Mouse (Mus musculus) lung, postnatal 4 days (tissue): ENCODE results near the gene Slc25a42.

Experiments
- DNase-seq, 2 experiments: peaks; one replicate each; pipeline ENCODE4 v3.0.0; 2021

The Slc25a42 gene

DNA sequence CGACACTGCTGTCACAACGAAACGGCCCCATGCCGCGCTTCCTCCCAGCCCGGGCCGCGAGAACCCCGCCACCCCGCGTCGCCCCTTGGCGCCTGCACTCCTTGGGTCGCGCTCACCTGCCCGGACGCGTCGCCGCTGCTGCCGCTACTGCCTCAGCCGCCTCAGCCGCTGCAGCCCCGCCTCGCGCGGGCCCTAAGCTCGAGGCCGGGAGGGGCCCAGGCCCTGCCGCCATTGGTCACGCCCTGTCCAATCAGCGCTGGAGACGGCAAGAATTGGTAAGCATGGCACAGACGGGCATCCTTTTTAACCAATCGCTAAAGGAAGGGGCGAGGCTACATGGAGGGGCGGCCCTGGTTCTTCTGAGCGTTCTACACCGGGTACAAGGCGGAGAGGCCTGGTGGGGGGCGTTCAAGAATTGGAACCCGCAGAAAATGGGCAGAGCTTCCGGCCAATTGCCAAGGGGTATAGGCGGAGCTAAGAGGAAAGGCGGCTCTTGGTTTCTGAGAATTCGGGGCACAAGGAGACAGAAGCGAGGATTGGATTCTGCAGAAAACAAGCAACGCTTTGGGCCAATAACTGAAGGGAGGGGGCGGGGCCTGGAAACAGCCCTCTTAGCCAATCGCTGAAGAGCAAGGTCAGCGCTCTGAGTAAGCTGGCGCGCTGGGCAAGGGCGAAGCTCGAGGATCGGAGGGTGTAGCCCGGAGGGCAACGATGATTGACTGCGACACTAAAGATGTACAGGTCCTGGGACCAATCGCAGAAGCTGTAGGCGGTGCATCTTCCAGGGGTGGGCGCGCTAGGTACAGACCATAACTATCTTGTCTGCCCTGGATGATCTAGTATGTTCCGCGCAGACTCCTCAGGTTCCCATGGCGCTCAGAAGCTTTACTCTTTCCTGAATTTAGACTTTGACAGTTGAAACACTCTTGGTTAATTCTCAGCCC is at the start of gene Slc25a42:
TSS of gene Slc25a42 (minus strand) at position 194 of the 944 bp plus-strand sequence.
- DNase-seq: peak; percentile 97 to 99

- DNase-seq: no peak
These were observed 46.9 kb upstream of the Slc25a42 start for GRCm38 (mm10) chr8:70259043-70259442.

DNA sequence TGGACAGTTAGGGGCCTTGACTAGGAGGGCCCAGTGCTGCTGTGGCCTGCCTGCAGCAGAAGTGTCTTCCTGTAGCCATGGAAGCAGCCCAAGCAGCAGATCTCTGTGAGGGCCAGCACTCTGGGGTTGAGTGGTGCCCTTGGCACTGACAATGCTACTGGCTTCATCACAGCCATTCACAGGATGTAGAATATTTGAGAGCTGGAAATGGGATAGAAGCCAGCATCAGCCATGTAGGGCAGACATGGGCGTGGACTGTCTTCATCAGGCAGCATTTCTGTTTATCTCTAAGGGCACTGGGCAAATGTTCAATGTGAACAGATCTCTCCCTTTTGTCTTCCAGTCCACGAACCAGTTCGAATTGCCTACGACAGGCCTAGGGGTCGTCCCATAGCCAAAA is 46.5 kb upstream of the Slc25a42 start:
- DNase-seq: peak; percentile 23 to 64

GRCm38 (mm10) chr8:70257456-70257855 is 45.4 kb upstream of the Slc25a42 start:
- no peak for DNase-seq

GRCm38 (mm10) chr8:70254628-70255027 is 42.5 kb upstream of the Slc25a42 start:
- no peak for DNase-seq

GRCm38 (mm10) chr8:70247841-70248240 is 35.7 kb upstream of the Slc25a42 start:
- DNase-seq: no peak

DNA sequence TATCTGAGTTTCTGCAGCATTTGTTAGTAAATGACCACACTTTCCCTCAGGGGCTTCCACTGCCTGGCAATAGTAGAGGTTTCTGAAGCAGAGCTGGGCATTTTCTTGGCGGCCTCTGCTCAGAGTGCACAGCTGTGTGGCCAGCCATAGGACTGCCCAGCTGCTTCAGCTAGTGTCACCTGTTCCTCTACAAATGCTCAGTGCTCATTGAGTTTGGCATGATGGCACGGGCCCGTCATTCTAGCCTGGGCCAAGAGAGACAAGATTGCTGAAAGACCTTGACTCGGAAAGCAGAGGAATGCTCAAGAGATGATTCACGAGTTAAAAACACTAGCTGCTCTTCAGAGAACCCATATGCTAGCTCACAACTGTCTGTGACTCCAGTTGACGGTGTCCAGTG is 34.5 kb upstream of the Slc25a42 start:
- no peak for DNase-seq

DNA sequence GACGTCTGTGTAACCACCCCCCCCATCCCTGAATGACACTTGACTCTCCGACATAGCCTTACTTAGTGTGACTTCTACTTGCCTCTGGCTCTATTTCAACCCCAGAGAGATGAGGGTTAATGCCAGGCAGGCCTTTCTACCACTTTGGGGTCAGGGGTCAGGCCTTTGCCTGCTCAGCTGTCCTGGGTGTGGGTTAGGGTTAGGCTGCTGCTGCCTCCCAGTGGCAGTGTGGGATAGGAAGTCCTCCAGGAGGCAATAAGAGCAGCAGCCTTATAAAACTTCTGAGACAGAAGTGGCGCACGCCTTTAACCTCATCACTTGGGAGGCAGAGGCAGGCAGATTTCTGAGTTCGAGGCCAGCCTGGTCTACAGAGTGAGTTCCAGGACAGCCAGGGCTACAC is 28.5 kb upstream of the Slc25a42 start:
- DNase-seq: peak; percentile 40 to 57

DNA sequence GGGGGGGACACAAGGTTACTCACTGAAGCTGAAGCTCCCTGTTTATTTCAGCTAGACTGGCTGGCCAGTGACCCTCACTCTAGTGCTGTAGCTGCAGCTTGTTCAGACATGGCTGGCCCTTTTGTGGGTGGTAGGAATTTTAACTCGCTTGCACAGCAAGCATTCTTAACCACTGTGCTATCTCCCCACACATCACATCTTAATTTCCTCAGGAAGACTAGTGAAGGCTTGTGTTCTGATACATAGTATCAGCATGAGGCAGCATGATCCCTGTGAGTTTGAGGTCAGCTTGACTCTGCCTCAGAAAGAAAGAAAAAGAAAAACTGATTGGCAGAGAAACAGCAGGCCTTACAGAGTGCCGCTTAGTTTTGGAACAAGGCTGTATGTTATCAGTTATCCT is 25.7 kb upstream of the Slc25a42 start:
- DNase-seq: no peak

DNA sequence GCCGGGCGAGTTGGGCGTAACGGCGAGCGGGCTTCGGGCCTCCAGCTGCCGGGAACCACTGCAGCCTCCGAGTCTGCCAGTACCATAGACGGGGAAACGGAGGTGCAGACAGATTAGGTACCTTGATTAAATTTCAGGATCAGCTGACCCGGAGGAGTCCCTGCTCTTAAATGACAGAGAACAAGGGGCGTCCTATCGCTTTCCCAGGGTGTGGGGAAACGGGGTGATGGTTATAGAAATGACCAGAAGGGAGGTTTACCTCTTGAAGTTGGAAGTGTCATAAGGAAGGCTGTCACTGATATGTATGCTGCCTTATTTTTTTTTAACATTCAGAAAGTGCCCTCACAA is 22.6 kb upstream of the Slc25a42 start:
- DNase-seq: no peak

DNA sequence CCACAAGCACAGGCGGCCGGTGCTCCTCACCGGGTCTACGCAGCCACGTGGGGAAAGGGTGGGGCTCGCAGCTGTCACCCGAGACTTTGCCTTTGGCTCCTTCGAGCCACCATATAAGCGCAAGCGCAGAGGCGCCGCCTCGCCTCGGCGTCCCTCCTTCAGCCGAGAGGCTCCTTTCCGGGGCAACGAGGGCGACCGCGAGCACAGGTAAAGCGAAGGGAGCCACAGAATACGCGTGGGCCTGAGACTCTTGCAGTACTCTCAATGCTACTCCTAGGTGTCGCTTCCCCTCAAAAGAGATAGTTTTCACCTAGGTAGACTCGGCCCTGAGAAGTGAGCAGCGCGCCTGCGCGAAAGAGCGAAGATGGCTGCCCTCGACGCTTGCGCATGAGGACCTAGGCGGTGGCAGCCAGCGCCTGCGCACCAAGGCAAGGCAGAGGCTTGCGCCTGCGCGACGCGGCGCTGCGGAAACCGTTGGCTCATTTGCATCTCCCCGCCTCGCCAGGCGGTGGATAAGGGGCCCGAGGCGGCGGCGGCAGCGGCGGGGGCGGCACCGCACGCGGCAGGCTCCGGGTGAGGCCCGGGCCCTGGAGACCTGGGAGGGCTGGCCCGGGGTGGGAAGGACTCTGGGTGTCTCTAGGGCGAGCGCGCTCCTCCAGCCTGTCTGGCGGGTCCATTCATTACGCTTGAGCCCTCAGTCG is 22.1 kb upstream of the Slc25a42 start, which contains the start of the genes Sugp2 and Armc6:
TSS of gene Sugp2 (plus strand) at position 147 of the 701 bp plus-strand sequence.
TSS of gene Armc6 (minus strand) at position 387 of the 701 bp plus-strand sequence.
- peak; percentile 96 to 97 for DNase-seq

DNA sequence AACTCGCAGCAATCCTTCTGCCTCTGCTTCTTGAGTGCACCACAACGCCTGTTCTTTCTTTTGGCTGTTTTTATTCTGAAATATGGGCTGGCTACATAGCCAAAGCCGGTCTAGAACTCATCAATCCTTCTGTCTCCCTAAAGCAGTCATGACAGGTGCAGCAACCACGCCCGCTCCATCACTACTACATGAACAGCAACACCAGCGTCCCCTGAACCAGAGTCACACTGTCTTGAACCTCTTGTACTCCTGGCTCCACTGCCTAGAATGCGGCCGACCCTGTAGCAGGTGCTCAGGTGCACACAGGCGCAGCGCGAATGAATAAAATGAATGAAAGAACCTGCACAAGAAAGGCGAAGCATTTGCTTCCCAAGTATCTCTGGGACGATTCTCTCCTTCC is 21.5 kb upstream of the Slc25a42 start:
- no peak for DNase-seq

GRCm38 (mm10) chr8:70230837-70231236 is 18.7 kb upstream of the Slc25a42 start:
- DNase-seq: no peak

GRCm38 (mm10) chr8:70227997-70228396 is 15.9 kb upstream of the Slc25a42 start:
- DNase-seq: no peak

GRCm38 (mm10) chr8:70223341-70223740 is 11.2 kb upstream of the Slc25a42 start:
- peak; percentile 67 to 71 for DNase-seq

- no peak for DNase-seq
These were observed 9.9 kb upstream of the Slc25a42 start for GRCm38 (mm10) chr8:70222041-70222440.

DNA sequence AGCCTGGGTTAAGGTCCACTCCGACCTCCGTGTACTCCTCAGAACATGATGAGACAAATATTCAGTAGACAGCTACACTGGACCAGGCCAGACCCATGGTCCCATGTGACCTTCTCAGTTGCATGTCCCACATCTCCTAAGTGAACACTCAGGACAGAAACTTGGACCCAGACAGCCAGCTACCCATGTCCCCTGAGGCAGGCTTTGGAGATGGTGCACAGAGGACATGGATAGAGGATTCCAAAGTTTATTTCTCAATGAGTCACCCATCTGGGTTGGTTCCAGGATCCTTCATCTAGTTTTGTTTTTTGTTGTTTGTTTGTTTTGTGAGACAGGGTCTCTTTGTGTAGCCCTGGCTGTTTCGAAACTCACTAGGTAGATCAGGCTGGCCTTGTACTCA is 8.8 kb upstream of the Slc25a42 start:
- DNase-seq: no peak

DNA sequence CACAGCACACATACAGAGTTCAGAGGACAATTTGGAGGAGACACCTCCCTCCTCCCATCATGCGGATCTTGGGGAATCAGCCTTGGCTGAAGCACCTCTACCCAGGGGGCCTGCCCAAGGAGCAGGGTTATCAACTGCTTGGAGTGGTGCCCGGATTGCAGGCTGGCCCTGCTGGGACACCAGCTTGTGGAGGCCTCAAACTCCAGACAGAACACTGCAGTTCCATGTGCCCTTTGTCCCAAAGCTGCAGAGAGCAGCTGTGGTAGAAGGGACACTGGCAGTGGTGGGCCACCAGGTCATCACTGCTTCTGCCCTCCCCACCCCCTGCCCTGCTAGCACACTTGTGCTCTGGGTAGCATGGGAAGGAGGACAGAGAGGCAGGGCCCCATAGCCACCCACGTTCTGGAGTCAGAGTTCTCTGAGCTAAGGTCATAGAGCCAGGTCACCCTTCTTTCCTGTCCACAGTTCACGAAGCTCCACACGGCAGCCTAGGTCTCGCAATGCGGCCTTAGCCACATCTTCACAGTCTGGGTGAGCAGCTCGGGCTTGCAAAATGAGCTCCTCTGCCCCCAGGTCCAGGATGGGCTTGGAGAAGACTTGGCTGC is 8.2 kb upstream of the Slc25a42 start:
- peak in 1 of 2 experiments; percentile 37 for DNase-seq

DNA sequence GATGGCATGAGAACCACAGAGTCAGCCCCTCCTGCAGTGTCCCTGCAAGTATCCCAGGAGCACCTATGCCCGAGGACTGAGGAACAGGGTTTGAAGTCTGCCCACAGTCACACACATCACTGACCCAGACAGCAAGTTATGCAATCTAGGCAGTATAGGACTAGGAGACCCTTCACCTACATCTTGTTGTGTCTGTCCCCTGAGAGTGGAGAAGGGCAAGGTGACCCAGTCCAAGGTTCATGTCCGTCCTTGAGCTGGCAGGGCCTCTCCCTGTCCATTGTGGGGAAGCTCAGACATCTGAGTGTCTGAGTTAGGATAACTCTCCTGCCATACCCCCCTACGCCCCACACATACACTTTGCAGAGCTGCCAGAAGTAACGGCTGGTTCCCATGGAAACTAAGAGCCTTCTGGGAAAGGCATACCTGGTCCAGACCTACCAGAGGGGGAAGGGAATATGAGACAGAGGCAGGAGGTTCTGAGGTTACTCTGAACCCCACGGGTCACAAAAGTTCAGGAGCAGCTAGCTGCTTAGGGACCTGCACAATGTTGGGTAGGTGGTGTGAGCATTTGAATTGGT is 7.1 kb upstream of the Slc25a42 start:
- DNase-seq: no peak

DNA sequence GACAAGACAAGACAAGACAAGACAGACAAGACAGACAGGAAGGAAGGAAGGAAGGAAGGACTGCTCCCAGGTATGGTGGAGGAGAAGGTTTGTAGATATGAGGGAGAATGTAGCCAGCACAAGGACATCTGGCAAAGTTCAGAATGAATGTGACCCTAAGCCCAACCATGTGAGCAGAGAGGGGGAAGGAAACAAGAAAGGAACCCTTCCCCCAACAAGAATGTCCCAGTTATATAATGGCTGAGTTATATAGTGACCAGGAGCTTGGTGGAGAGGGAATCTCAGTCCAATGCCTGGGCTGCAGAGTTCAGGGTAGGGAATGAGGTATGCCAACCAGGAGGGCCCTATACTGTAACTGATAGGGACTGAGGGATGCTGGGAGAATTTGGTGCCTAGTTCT is 5.3 kb upstream of the Slc25a42 start:
- DNase-seq: no peak

- peak; percentile 81 to 92 for DNase-seq
These were observed 4.5 kb upstream of the Slc25a42 start for GRCm38 (mm10) chr8:70216566-70216965.

GRCm38 (mm10) chr8:70216161-70216560 is 4.1 kb upstream of the Slc25a42 start:
- peak; percentile 40 to 80 for DNase-seq

DNA sequence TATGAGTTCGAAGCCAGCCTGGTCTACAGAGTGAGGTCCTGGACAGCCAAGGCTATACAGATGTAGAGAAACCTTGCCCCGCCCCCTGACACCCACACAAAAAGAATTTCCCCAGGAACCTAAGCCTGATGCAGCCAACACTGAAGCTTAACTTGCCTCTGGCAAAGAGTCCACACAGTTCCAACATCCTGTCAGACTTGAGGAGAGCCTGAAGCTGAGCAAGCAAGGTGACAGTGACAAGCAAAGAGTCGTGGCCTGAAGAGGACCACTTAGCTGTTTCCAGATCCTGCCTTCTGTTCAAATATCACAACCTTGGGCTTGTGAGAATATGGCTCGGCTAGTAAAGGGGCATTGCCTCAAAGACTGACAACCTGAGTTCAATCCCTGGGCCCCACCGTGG is 3.0 kb upstream of the Slc25a42 start:
- no peak for DNase-seq
